Mouse (Mus musculus): ENCODE measurements around the gene Pde4b. TPM values are rescaled to one million over a fixed set of nuclear protein-coding genes. Genes with fewer than 3 reads are reported as not detected.

Gene Pde4b
- polyA plus RNA-seq, 1 experiment: 4.9 TPM

GRCm38 (mm10) chr4:102138346-102138745, 51.0 kb downstream of the Pde4b start:
- no peak overlapping the region for H3K27ac ChIP-seq (replicated peaks; ENCODE audit: low read depth, low read length)
- no peaks in the 10 kb centered on the region for H3K4me1 ChIP-seq (ENCODE audit: control insufficient read depth, insufficient read depth, insufficient read length, low read length)
- H3K4me3 ChIP-seq (ENCODE audit: insufficient read depth, low read depth, low read length): no peak overlapping the region

- Histone ChIP-seq H3K4me3 (ENCODE audit: insufficient read depth, low read depth, low read length) (no peak overlapping the region), H3K4me1 (ENCODE audit: control insufficient read depth, insufficient read depth, insufficient read length, low read length) (no peaks in the 10 kb centered on the region), H3K27ac (replicated peaks; ENCODE audit: low read depth, low read length) (no peak overlapping the region)
Observed at GRCm38 (mm10) chr4:102141241-102141640, 53.9 kb downstream of the Pde4b start.

- H3K27ac ChIP-seq (replicated peaks; ENCODE audit: low read depth, low read length): no peak overlapping the region
- no peak overlapping the region for H3K4me3 ChIP-seq (ENCODE audit: insufficient read depth, low read depth, low read length)
- H3K4me1 ChIP-seq (ENCODE audit: control insufficient read depth, insufficient read depth, insufficient read length, low read length): no peaks in the 10 kb centered on the region
Observed at GRCm38 (mm10) chr4:102148766-102149165, 61.4 kb downstream of the Pde4b start.

GRCm38 (mm10) chr4:102159178-102159577, 71.8 kb downstream of the Pde4b start:
- Histone ChIP-seq H3K27ac (replicated peaks; ENCODE audit: low read depth, low read length) (no peak overlapping the region), H3K4me3 (ENCODE audit: insufficient read depth, low read depth, low read length) (no peak overlapping the region), H3K4me1 (ENCODE audit: control insufficient read depth, insufficient read depth, insufficient read length, low read length) (no peaks in the 10 kb centered on the region)

GRCm38 (mm10) chr4:102171636-102172035, 84.3 kb downstream of the Pde4b start:
- Histone ChIP-seq H3K27ac (replicated peaks; ENCODE audit: low read depth, low read length) (no peak overlapping the region), H3K4me1 (ENCODE audit: control insufficient read depth, insufficient read depth, insufficient read length, low read length) (no peaks in the 10 kb centered on the region), H3K4me3 (ENCODE audit: insufficient read depth, low read depth, low read length) (no peak overlapping the region)

GRCm38 (mm10) chr4:102172711-102173213, 85.4 kb downstream of the Pde4b start:
- no peak overlapping the region for H3K27ac ChIP-seq (replicated peaks; ENCODE audit: low read depth, low read length)
- no peak overlapping the region for H3K4me3 ChIP-seq (ENCODE audit: insufficient read depth, low read depth, low read length)
- H3K4me1 ChIP-seq (ENCODE audit: control insufficient read depth, insufficient read depth, insufficient read length, low read length): no peaks in the 10 kb centered on the region

GRCm38 (mm10) chr4:102175985-102176384, 88.6 kb downstream of the Pde4b start:
- Histone ChIP-seq H3K4me1 (ENCODE audit: control insufficient read depth, insufficient read depth, insufficient read length, low read length) (no peaks in the 10 kb centered on the region), H3K4me3 (ENCODE audit: insufficient read depth, low read depth, low read length) (no peak overlapping the region), H3K27ac (replicated peaks; ENCODE audit: low read depth, low read length) (no peak overlapping the region)

- no peak overlapping the region for H3K4me3 ChIP-seq (ENCODE audit: insufficient read depth, low read depth, low read length)
- no peaks in the 10 kb centered on the region for H3K4me1 ChIP-seq (ENCODE audit: control insufficient read depth, insufficient read depth, insufficient read length, low read length)
- H3K27ac ChIP-seq (replicated peaks; ENCODE audit: low read depth, low read length): no peak overlapping the region
Observed at GRCm38 (mm10) chr4:102177258-102177657, 89.9 kb downstream of the Pde4b start.

GRCm38 (mm10) chr4:102186888-102187287, 99.5 kb downstream of the Pde4b start:
- Histone ChIP-seq H3K4me1 (ENCODE audit: control insufficient read depth, insufficient read depth, insufficient read length, low read length) (no peaks in the 10 kb centered on the region), H3K4me3 (ENCODE audit: insufficient read depth, low read depth, low read length) (no peak overlapping the region), H3K27ac (replicated peaks; ENCODE audit: low read depth, low read length) (no peak overlapping the region)

GRCm38 (mm10) chr4:102197707-102198106, 110.4 kb downstream of the Pde4b start:
- no peaks in the 10 kb centered on the region for H3K4me1 ChIP-seq (ENCODE audit: control insufficient read depth, insufficient read depth, insufficient read length, low read length)
- H3K4me3 ChIP-seq (ENCODE audit: insufficient read depth, low read depth, low read length): no peak overlapping the region
- no peak overlapping the region for H3K27ac ChIP-seq (replicated peaks; ENCODE audit: low read depth, low read length)

GRCm38 (mm10) chr4:102209773-102210172, 122.4 kb downstream of the Pde4b start:
- Histone ChIP-seq H3K27ac (replicated peaks; ENCODE audit: low read depth, low read length) (no peak overlapping the region), H3K4me1 (ENCODE audit: control insufficient read depth, insufficient read depth, insufficient read length, low read length) (no peaks in the 10 kb centered on the region)

GRCm38 (mm10) chr4:102226700-102227099, 139.4 kb downstream of the Pde4b start:
- no peak overlapping the region for H3K27ac ChIP-seq (replicated peaks; ENCODE audit: low read depth, low read length)
- no peak overlapping the region for H3K4me3 ChIP-seq (ENCODE audit: insufficient read depth, low read depth, low read length)
- no peaks in the 10 kb centered on the region for H3K4me1 ChIP-seq (ENCODE audit: control insufficient read depth, insufficient read depth, insufficient read length, low read length)

More at GRCm38 (mm10) chr4:102209773-102210172, 122.4 kb downstream of the Pde4b start:
- H3K4me3 ChIP-seq (ENCODE audit: insufficient read depth, low read depth, low read length): no peak overlapping the region

- H3K4me1 ChIP-seq (ENCODE audit: control insufficient read depth, insufficient read depth, insufficient read length, low read length): no peaks in the 10 kb centered on the region
- H3K4me3 ChIP-seq (ENCODE audit: insufficient read depth, low read depth, low read length): no peak overlapping the region
- no peak overlapping the region for H3K27ac ChIP-seq (replicated peaks; ENCODE audit: low read depth, low read length)
Observed at GRCm38 (mm10) chr4:102228953-102229586, 141.7 kb downstream of the Pde4b start.

- Histone ChIP-seq H3K4me1 (ENCODE audit: control insufficient read depth, insufficient read depth, insufficient read length, low read length) (no peaks in the 10 kb centered on the region), H3K27ac (replicated peaks; ENCODE audit: low read depth, low read length) (no peak overlapping the region), H3K4me3 (ENCODE audit: insufficient read depth, low read depth, low read length) (no peak overlapping the region)
Observed at GRCm38 (mm10) chr4:102230898-102231297, 143.6 kb downstream of the Pde4b start.

GRCm38 (mm10) chr4:102233633-102234032, 146.3 kb downstream of the Pde4b start:
- Histone ChIP-seq H3K4me1 (ENCODE audit: control insufficient read depth, insufficient read depth, insufficient read length, low read length) (no peaks in the 10 kb centered on the region), H3K27ac (replicated peaks; ENCODE audit: low read depth, low read length) (no peak overlapping the region), H3K4me3 (ENCODE audit: insufficient read depth, low read depth, low read length) (no peak overlapping the region)

GRCm38 (mm10) chr4:102235151-102235550, 147.8 kb downstream of the Pde4b start:
- H3K27ac ChIP-seq (replicated peaks; ENCODE audit: low read depth, low read length): no peak overlapping the region
- no peaks in the 10 kb centered on the region for H3K4me1 ChIP-seq (ENCODE audit: control insufficient read depth, insufficient read depth, insufficient read length, low read length)
- H3K4me3 ChIP-seq (ENCODE audit: insufficient read depth, low read depth, low read length): no peak overlapping the region
